Mouse (Mus musculus): Measurements from ENCODE around the gene Nrxn1. TPM values are rescaled to one million over a fixed set of nuclear protein-coding genes. Genes with fewer than 3 reads are reported as not detected.

Nrxn1 gene
- total RNA-seq, 1 experiment from 2014 or later, result 0.47 TPM

GRCm38 (mm10) chr17:90995436-90995835, 97.4 kb downstream of the Nrxn1 start:
- ATAC-seq (ENCODE audit: extremely low read depth, insufficient number of reproducible peaks, low FRiP score, poor library complexity, severe bottlenecking), result no peak

GRCm38 (mm10) chr17:90994247-90994646, 98.6 kb downstream of the Nrxn1 start:
- ATAC-seq (ENCODE audit: extremely low read depth, insufficient number of reproducible peaks, low FRiP score, poor library complexity, severe bottlenecking), result no peak

- ATAC-seq (ENCODE audit: extremely low read depth, insufficient number of reproducible peaks, low FRiP score, poor library complexity, severe bottlenecking), result no peak
Observed at GRCm38 (mm10) chr17:90990747-90991146, 102.1 kb downstream of the Nrxn1 start.

DNA sequence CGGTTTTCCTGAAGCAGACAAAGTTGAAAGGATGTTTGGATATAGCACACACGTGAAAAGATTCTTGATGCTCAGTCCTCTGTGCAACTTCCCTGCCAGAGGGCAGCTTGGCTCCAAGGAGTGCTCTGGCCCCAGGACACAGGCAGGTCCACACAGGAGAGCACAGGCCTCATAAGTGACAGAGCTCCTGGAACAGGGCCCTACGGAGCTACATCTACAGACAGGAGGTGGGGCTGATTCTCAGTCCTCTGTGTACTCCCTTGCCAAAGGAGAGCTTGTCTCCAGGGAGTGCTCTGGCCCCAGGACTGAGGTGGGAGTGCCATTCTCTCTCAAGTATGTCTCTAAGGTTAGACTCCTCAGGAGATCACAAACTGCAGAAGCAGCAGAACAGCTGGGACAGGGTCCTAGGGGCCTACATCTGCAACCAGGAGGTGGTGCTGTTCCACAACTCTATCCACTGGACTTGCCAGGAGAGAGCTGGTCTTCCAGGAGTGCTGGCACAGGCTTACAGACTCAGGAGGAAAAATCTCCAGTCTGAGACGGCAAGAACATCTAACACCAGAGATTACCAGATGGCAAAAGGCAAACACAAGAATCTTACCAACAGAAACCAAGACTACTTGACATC, 129.9 kb downstream of the Nrxn1 start:
- ATAC-seq (ENCODE audit: extremely low read depth, insufficient number of reproducible peaks, low FRiP score, poor library complexity, severe bottlenecking), result no peak

DNA sequence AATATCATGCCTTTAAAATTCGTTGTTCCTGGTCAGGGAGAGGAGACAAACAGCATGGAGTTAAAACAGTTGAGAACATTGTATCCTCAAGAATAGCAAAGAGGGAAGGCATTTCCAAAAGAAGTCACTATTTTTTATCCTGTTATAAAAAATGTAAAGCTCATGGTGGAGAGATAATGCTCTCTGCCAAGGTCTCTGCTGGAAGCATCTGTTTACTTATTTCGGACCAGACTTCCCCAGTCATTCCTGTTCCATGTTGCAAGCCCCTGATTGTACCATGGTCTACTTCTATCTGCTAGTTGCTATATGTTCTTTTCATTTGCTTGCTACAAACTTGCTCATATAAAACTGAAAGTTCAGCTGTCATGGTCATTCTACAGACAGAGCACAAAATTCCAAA, 137.7 kb downstream of the Nrxn1 start:
- no peak for ATAC-seq (ENCODE audit: extremely low read depth, insufficient number of reproducible peaks, low FRiP score, poor library complexity, severe bottlenecking)

DNA sequence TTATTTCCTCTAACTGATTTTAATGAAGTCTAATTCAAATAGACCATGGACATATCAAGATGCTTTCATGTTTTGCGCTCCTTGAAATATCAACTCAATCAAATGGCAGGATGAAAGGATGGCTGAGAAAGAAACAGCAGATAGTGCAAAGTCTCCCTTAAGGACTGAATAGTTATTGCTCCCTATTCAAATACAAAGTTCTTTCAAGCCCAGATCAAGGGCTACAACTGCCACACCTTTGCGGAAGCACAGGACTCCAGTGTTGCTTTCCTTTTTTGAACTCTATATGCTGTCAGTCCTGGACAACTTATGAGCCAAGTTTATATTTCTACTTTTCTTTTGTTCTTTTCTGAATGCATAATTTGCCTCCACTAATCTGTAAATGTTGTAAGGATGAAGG, 157.9 kb downstream of the Nrxn1 start:
- no peak for ATAC-seq (ENCODE audit: extremely low read depth, insufficient number of reproducible peaks, low FRiP score, poor library complexity, severe bottlenecking)

DNA sequence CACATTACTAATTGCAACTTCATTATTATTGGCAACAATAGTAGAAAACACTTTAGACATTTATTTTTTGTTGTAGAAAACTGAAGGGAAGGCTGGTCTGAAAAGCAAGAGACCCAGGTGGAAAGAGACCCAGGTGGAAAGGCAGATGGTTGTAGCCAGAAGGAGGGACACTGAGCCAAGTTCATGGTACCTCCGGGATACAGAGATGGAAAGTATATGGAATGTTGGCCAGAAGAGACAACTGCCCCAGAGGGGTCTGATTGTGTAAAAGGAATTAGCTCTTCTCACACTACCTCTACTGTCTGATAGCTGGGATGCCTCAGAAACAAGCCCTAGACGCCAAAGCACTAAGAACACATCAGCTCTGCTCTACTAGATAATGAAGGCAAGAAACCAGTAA, 179.6 kb downstream of the Nrxn1 start:
- ATAC-seq (ENCODE audit: extremely low read depth, insufficient number of reproducible peaks, low FRiP score, poor library complexity, severe bottlenecking), result no peak

- ATAC-seq (ENCODE audit: extremely low read depth, insufficient number of reproducible peaks, low FRiP score, poor library complexity, severe bottlenecking), result no peak
Observed at GRCm38 (mm10) chr17:90912746-90913145, 180.1 kb downstream of the Nrxn1 start.

- ATAC-seq (ENCODE audit: extremely low read depth, insufficient number of reproducible peaks, low FRiP score, poor library complexity, severe bottlenecking), result no peak
Observed at GRCm38 (mm10) chr17:90912341-90912740, 180.5 kb downstream of the Nrxn1 start.

DNA sequence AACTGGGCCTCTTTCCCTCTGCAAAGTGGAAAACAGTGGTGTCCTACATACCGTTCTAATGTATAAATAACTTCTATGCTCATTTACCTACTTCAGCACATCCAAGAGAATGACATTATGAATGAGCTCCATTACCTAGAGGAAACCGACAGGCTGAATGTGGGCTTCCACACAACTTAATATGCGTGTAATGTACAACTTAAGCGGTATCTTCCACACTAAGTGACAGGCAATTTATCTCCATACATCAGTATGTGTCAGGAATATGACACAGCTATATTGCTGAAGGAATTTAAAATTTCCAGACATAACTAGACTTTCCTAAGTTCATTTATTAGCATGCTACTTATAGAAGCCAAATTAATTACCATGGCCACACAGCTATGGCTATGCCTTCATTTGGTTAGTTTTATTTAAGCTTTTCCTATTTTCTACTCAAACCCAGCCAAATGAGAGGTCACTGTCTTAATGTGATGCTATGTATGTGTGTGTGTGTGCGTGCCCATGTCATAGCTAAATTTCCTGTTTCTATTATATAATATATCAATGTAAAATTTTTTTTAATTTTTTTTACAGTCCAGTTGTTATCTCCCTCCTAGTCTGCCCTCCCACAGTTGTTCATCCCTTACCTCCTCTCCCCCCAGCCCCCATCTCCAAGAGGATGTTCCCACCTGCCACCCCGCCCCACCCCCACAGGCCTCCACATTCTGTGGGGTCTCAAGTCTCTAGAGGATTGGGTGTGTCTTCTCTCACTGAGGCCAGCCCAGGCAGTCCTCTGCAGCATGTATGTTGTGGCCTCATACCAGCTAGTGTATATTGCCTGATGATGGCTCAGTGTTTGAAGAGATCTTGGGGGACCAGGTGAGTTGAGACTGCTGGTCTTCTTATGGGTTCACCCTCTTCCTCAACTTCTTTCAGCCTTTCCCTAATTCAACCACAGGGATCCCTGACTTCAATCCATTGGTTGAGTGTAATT, 186.5 kb downstream of the Nrxn1 start:
- ATAC-seq (ENCODE audit: extremely low read depth, insufficient number of reproducible peaks, low FRiP score, poor library complexity, severe bottlenecking), result no peak

GRCm38 (mm10) chr17:90905143-90905542, 187.7 kb downstream of the Nrxn1 start:
- no peak for ATAC-seq (ENCODE audit: extremely low read depth, insufficient number of reproducible peaks, low FRiP score, poor library complexity, severe bottlenecking)

DNA sequence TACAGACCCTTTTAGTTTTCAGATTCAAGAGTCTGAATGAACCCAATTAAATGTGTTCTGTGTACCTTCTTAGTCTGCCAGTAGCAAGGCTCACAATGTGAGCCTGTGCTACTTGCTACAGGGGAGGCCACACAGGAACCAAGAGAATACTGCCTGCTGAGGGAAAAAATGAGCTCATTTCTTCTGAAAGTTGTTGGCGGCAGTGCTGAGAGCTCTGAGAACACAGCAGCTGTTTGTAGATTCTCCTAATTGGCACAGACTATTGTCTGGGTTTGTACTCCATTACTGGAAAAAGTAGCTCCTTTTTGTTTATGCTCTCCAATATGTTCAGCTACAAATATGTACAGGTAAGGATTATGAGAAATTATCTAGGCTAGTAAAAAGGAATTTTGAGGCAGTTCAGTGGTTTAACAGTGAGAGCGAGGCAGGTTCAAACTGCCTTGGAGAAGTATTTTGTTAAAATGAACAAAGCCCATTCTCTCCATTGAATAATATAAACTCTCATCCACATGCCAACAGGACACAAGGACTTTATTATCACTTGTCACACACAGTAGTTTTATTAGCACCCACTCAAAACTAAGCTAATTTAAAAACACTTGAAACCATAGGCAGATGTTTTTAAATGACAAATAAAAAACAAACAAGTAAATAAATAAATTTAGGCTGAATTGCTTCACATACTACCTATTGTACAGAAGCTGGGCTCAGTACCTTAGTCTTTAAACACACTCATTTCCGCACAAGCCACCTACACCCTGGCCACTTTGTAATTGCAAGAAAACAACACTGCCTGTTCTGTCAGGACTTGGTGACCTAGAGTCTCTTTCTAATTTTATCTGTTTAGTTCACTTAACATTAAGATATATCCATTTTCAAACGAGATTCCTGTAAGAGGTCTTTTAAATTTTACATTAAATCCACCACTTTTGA, 200.3 kb downstream of the Nrxn1 start:
- ATAC-seq (ENCODE audit: extremely low read depth, insufficient number of reproducible peaks, low FRiP score, poor library complexity, severe bottlenecking), result no peak

DNA sequence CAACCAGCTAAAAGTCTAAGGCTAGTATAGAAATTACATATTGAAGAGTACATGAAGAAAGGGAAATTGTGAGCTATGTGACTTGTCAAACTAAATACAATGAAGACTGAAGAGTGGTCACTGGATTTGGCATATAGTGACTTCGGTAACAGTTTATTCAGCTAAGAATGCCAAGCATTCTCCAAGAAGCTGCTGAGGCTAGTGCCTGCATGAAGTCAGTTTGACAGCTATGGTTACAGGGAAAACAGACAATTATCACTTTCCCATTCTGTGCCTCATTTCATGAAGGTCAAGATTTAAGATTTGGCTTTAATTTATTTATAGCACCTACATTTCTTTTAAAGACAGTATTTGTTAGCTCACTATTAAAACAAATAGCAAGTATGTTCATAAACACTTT, 201.2 kb downstream of the Nrxn1 start:
- ATAC-seq (ENCODE audit: extremely low read depth, insufficient number of reproducible peaks, low FRiP score, poor library complexity, severe bottlenecking), result no peak

- ATAC-seq (ENCODE audit: extremely low read depth, insufficient number of reproducible peaks, low FRiP score, poor library complexity, severe bottlenecking), result no peak
Observed at GRCm38 (mm10) chr17:90857225-90857624, 235.6 kb downstream of the Nrxn1 start.

- ATAC-seq (ENCODE audit: extremely low read depth, insufficient number of reproducible peaks, low FRiP score, poor library complexity, severe bottlenecking), result no peak
Observed at GRCm38 (mm10) chr17:90843876-90844275, 249.0 kb downstream of the Nrxn1 start.

DNA sequence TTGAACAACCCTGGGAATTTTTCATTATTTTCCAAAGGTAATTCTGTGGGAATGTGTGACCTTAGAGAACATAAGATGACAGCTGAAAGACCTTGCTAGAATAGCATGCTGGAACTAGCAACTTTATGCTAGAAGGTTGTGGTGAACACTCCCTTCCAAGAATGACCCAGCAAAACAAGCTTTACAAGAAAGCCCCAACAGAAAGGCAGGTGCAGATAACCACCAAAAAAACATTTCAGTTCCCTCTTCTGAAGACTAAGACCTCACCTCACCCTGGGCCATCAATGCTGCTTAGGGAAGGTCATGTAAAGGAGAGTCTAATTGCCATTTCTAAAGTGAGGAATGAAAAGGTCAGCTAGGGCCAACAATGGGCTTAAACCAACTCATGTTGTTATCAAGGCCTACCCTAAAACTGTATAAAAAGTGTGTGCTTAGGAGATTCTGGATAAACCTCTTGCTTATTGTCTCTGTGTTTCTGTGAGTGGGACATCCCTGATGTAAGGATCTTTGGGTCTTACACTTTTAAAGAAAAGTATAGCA, 249.7 kb downstream of the Nrxn1 start:
- no peak for ATAC-seq (ENCODE audit: extremely low read depth, insufficient number of reproducible peaks, low FRiP score, poor library complexity, severe bottlenecking)

- no peak for ATAC-seq (ENCODE audit: extremely low read depth, insufficient number of reproducible peaks, low FRiP score, poor library complexity, severe bottlenecking)
Observed at GRCm38 (mm10) chr17:90837022-90837414, 255.9 kb downstream of the Nrxn1 start.

GRCm38 (mm10) chr17:90836154-90837021, 256.5 kb downstream of the Nrxn1 start:
- ATAC-seq (ENCODE audit: extremely low read depth, insufficient number of reproducible peaks, low FRiP score, poor library complexity, severe bottlenecking), result no peak

Data from neutrophil, adult 5-6 weeks (primary cell).